Mouse (Mus musculus) intestine, embryonic 16.5 days (tissue): ENCODE data around the gene Ppcdc. TPM values are rescaled to one million over a fixed set of nuclear protein-coding genes. Genes with fewer than 3 reads are reported as not detected.

Experiments
- ATAC-seq: fragments of 200-750 bp; cut with Nextera tagmentation; 2 replicates; pipeline ENCODE4 v1.8.0; 2017; ENCODE audit warnings: moderate TSS enrichment, moderate library complexity
- H3K27ac ChIP-seq: fragments of 300-500 bp; sonication (generic); 2 replicates; pipeline ENCODE4 v1.5.1; 2014; ENCODE audit warnings: mild to moderate bottlenecking, low read length
- H3K27me3 ChIP-seq: fragments of 300-500 bp; sonication (generic); replicated peaks from 2 replicates; pipeline ENCODE4 v1.6.1; 2014; ENCODE audit warnings: low read length, control low read depth, mixed read lengths; ENCODE audit not compliant: control insufficient read depth, insufficient read depth
- H3K36me3 ChIP-seq: fragments of 300-500 bp; sonication (generic); 2 replicates; pipeline ENCODE4 v1.6.1; 2014; ENCODE audit warnings: low read length, control low read depth; ENCODE audit not compliant: control insufficient read depth, insufficient read depth
- H3K4me1 ChIP-seq: fragments of 300-500 bp; sonication (generic); 2 replicates; pipeline ENCODE4 v1.6.1; 2014; ENCODE audit warnings: low read length, control low read depth, mixed read lengths; ENCODE audit not compliant: control insufficient read depth, insufficient read depth
- H3K4me2 ChIP-seq: fragments of 300-500 bp; sonication (generic); 2 replicates; pipeline ENCODE4 v1.6.1; 2014; ENCODE audit warnings: low read depth, low read length, control low read depth
- H3K4me3 ChIP-seq: fragments of 300-500 bp; sonication (generic); 2 replicates; pipeline ENCODE4 v1.5.1; 2014; ENCODE audit warnings: mild to moderate bottlenecking, low read length
- H3K9ac ChIP-seq: fragments of 300-500 bp; sonication (generic); 2 replicates; pipeline ENCODE4 v1.6.1; 2014; ENCODE audit warnings: low read depth, low read length
- H3K9me3 ChIP-seq: fragments of 300-500 bp; sonication (generic); 2 replicates; pipeline ENCODE4 v1.6.1; 2016; ENCODE audit warnings: low read length, control low read depth; ENCODE audit not compliant: control insufficient read depth
- WGBS: fragments of 180-500 bp; shearing (Covaris S2); extraction: QIAGEN DNeasy Blood & Tissue Kit; methylation state at CpG from one replicate; pipeline ENCODE4 v1.1.7; 2014; 5-methylcytosine and 5-hydroxymethylcytosine counted together
- polyA plus RNA-seq: library from polyadenylated mRNA; unstranded; fragments of >200 nt; fragmentation: Nextera tagmentation; extraction: Ambion mirVana; gene quantifications from 2 replicates; pipeline ENCODE4 v1.2.1, GENCODE M21; 2015

Gene Ppcdc
- polyA plus RNA-seq, 1 experiment from 2014 or later, result 29.4 TPM

DNA sequence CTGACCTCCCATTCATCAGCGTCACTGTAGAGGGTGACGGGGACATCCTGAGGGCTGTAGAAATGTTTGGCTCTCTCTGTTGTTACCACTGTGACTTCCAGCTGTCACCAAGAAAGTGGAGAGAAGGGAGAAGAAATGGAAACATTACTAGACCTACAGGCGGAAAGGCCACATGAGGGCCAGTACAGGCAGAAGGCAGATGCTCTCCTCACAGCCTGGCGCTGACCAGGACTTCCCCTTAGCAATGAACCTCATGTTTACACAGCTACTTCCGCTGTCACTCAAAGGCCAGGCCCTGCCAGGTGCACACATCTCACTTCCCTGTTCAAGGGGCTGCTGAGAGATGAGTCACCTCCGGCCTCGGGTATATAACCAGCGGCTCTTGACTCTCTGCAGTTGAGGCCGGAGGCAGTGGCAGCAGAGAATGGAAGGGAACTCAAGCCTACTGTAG is 18.8 kb downstream of the Ppcdc start:
- H3K4me2 ChIP-seq, result peak overlapping the region; percentile 10
- no peaks in the 10 kb centered on the region for H3K36me3 ChIP-seq
- peak; percentile 93 for ATAC-seq
- H3K9ac ChIP-seq, result peak overlapping the region; percentile 60
- no peaks in the 10 kb centered on the region for H3K9me3 ChIP-seq
- H3K4me1 ChIP-seq, result peaks cover 30% of the 10 kb centered on the region
- WGBS, result 16% methylated on average over 9 of the region's 9 CpGs
- H3K27ac ChIP-seq, result peak overlapping the region; percentile 99
- H3K4me3 ChIP-seq, result no peak overlapping the region
- no peaks in the 10 kb centered on the region for H3K27me3 ChIP-seq

DNA sequence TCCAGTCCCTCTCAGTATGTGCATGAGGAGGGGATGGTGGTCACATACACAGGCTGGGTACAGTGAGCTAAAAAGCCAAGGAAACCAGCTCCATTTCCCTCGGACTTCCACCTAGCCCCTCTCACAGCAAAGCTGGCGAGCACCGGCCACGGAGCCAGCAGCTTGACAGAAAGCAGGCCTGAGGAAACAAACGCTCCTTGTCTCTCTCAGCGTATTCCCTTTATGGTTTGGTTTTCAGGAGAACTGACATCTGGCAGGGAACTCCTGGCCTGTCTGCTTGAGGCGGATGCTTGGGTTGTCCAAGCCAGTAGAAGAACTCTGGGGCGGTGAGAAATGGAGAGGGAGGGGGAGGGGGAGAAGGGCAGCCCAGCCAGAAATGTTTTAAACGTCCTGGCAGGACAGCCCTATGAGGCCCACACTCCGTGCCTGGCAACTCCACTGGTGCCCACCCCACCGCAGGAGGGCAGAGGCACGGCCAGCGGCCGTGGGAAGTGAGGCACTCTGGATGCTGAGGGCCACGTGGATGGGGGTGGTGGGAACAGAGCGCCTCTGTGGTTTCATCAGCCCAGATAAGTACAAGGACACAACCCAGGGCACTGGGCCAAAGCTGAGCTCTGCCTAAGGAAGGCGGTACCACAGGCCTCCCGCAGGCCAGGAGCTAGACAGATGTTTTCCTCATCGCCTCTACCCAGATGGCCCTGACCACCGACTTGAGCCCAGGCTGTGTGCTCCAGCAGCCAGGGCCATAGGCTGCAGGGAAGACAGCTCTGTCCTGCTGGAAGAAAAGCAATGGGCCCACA is 19.4 kb downstream of the Ppcdc start:
- H3K27ac ChIP-seq, result peak overlapping the region; percentile 99
- no peak overlapping the region for H3K4me3 ChIP-seq
- no peaks in the 10 kb centered on the region for H3K9me3 ChIP-seq
- peaks cover 30% of the 10 kb centered on the region for H3K4me1 ChIP-seq
- peak overlapping the region; percentile 60 for H3K9ac ChIP-seq
- peak overlapping the region; percentile 28 for H3K4me2 ChIP-seq
- no peaks in the 10 kb centered on the region for H3K36me3 ChIP-seq
- ATAC-seq, result peak; percentile 92
- 24% methylated on average over 20 of the region's 20 CpGs for WGBS
- H3K27me3 ChIP-seq, result no peaks in the 10 kb centered on the region

DNA sequence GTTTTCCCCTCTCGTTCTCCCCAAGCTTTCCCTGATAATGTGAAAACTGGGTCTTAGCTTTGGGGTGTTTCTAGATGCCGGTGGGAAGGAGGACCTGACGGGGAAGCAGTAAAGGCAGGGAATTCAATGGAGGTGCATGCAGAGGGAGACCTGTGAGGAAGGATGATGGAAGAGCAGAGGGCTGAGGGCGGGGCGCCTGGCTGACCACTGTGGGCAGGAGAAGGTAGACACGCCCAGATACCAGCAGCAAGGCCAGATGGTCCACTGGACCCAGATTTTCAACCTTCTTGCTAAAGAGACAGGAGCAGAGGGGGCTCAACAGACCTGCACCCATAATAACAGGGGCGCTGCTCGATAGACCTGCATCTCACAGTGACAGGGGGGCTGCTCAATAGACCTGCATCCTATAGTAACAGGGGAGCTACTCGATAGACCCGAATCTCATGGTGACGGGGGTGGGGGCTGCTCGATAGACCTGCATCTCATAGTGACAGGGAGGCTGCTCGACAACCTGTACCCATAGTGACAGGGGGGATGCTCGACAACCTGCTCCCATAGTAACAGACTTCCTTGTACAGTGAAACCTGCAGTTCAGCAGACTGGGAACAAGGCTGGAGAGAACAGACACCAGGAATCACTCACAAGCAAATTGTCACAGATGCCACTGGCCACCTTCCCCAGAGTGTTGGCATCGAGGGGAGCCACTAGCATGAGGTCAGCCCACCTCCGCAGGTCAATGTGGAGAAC is 20.2 kb downstream of the Ppcdc start:
- Histone ChIP-seq H3K27me3 (no peaks in the 10 kb centered on the region), H3K36me3 (no peaks in the 10 kb centered on the region), H3K9me3 (no peaks in the 10 kb centered on the region), H3K4me3 (no peak overlapping the region), H3K9ac (peak overlapping the region; percentile 60), H3K27ac (peak overlapping the region; percentile 99), H3K4me2 (no peak overlapping the region; the same call in 1 of the 2 replicates), H3K4me1 (peaks cover 27% of the 10 kb centered on the region)
- ATAC-seq, result no peak
- WGBS, result 75% methylated on average over 16 of the region's 16 CpGs

DNA sequence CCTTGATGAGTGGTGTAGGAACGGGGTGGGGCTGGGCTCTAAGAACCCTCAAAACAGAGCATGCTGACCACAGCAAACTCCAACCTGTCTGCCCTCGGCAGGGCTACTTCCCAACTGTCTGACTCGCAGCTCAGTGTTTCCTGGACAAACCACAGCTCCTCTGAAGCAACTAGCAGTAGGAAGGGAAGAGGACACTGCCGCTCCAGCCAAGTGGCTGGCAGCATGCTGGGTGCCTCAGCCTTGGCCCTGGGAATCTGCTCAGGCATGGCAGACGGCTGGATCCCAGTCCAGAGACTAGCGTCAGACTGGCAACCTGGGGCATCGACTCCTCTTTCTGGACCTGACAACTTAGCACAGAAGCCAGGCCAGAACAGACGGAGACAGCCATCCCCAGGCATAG is 22.6 kb downstream of the Ppcdc start:
- Histone ChIP-seq H3K4me3 (no peak overlapping the region), H3K36me3 (no peaks in the 10 kb centered on the region), H3K9me3 (no peaks in the 10 kb centered on the region), H3K27ac (no peak overlapping the region), H3K27me3 (no peaks in the 10 kb centered on the region), H3K4me2 (no peak overlapping the region), H3K9ac (no peak overlapping the region), H3K4me1 (peaks cover 27% of the 10 kb centered on the region)
- ATAC-seq, result no peak
- 80% methylated on average over 8 of the region's 8 CpGs for WGBS

DNA sequence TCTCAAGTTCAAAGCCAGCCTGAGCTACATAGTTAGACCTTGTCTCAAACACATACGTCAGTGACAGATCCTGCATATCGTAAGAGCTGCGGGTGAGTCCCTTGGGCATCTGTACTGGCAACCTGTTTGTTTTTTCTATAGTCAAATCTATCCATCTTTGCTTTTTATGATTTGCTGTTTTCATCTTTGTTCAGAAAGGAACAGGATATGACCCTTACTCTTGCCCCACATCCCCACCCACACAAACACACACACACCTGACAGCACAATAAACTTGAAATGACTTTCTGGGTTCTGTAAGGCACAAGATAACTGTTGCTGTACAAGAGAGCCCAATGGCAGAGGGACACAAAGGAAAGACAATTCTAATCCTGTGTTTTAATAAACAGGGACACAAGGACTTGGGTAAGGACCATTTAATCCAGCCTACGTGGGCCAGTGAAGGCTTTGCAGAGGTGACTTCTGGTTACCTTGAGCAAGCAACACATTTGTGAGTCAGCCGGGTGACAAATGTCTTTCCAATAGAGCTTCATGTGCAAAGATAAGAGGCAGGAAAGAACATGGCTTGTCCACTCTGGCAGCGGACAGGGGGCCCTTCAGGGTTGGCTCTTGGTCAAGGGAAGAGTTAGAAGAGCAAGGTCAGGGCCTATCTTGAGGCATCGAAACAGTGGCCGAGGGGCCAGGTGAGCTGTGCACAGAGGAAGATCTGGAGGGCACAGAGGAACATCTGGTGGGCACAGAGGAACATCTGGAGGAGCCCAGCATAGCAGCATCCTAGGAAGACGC is 32.6 kb downstream of the Ppcdc start:
- Histone ChIP-seq H3K27ac (no peak overlapping the region), H3K4me3 (no peak overlapping the region), H3K36me3 (no peaks in the 10 kb centered on the region), H3K9me3 (no peaks in the 10 kb centered on the region), H3K27me3 (no peaks in the 10 kb centered on the region), H3K4me1 (0 out of 2 replicates have a peak, but pooled peaks cover 6% of the 10 kb centered on the region), H3K4me2 (no peak overlapping the region), H3K9ac (no peak overlapping the region)
- no peak for ATAC-seq
- 86% methylated on average over 9 of the region's 9 CpGs for WGBS

DNA sequence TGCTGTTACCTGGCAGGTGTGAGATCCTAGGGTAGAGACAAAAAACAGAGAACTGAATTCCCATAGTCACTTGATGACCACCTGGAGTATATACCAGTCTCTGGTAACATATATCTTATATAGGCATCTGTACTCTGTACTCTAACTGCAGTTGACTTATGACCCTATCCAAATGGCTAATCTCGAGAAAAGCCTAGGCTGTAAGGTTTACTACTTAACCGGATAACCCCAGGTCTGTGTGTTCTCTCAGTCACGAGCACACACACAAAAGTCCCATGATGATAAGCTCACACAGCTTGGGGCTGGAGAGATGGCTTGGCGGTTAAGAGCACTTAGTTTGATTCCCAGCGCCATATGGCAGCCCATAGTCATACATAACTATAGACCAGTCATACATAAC is 33.5 kb downstream of the Ppcdc start:
- 82% methylated on average over 5 of the region's 5 CpGs for WGBS
- no peaks in the 10 kb centered on the region; the same call in 1 of the 2 replicates for H3K9me3 ChIP-seq
- 0 out of 2 replicates have a peak, but pooled peaks cover 6% of the 10 kb centered on the region for H3K4me1 ChIP-seq
- no peaks in the 10 kb centered on the region for H3K36me3 ChIP-seq
- H3K4me2 ChIP-seq, result no peak overlapping the region
- no peak overlapping the region for H3K4me3 ChIP-seq
- peak; percentile 58 for ATAC-seq
- H3K27ac ChIP-seq, result no peak overlapping the region
- H3K9ac ChIP-seq, result no peak overlapping the region
- H3K27me3 ChIP-seq, result no peaks in the 10 kb centered on the region

DNA sequence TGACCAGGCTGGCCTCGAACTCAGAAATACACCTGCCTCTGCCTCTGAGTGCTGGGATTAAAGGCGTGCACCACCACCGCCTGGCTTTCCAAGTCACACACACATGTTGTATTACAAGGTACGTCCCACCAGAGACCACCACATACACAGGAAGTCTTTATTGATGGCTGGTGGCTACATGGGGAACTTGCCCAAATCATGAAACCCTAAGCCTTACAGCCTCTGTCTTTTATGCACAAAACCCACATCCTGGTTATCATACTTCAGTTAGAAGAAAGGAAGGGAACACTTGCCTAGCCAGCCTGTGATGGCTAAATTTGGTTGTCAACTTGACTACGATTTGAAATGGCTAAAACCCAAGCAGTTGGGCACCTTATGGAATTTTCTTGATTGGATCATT is 35.9 kb downstream of the Ppcdc start:
- ATAC-seq, result no peak
- WGBS, result 89% methylated on average over 5 of the region's 5 CpGs

DNA sequence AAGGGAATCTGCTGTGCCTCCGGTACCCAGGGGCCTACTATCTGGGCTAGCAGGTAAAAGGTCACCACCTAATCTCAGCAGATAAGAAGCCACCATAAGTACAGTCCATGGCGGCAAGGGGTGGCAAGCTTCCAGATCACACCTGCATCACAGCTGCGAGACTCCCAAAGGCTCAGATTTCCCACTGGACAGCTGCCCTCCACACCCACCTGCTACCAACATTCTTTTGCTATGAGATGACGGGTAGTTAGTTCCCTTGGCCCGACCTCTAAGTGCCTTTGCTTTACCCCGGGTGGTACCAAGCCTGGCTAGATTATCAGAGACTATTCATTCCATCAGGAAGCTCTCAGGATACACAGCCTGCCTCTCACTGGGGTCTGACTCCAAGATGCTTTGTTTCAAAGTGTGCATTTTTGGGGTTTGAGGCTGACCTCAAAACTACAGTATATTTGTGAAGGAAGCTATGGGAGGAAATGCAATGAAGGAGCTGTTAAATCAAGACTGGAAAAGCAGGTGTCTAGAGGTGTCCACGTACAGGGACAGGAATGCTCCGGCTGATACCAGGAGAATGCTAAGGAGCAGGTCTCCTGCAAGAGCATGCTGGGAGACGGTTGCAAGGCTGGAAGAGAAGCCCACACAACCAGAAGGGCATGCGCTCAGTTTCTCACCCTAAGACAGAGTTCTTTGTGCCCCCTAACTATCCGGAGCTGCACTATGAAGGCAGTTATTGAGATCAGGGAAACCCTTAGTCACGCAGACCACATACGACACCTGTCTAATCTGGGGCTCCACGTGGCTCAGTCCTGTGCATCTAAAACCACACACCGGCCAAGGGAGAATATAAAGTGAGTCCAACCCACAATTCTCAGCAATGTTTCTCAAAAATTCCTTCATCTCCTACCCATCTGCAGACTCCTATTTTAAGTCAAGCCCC is 37.3 kb downstream of the Ppcdc start:
- 76% methylated on average over 15 of the region's 15 CpGs for WGBS
- H3K4me3 ChIP-seq, result no peak overlapping the region
- H3K27ac ChIP-seq, result peak overlapping the region; percentile 69; the same call in 1 of the 2 replicates
- H3K4me1 ChIP-seq, result 0 out of 2 replicates have a peak, but pooled peaks cover 6% of the 10 kb centered on the region
- no peak overlapping the region for H3K9ac ChIP-seq
- H3K27me3 ChIP-seq, result no peaks in the 10 kb centered on the region
- no peak overlapping the region for H3K4me2 ChIP-seq
- ATAC-seq, result peak; percentile 94
- H3K9me3 ChIP-seq, result peaks cover 10% of the 10 kb centered on the region
- H3K36me3 ChIP-seq, result no peaks in the 10 kb centered on the region

More for the DNA sequence above, 35.9 kb downstream of the Ppcdc start:
- Histone ChIP-seq H3K36me3 (no peaks in the 10 kb centered on the region), H3K9me3 (peaks cover 5% of the 10 kb centered on the region), H3K9ac (no peak overlapping the region), H3K27me3 (no peaks in the 10 kb centered on the region), H3K27ac (no peak overlapping the region), H3K4me1 (0 out of 2 replicates have a peak, but pooled peaks cover 6% of the 10 kb centered on the region), H3K4me2 (no peak overlapping the region), H3K4me3 (no peak overlapping the region)
